Mouse (Mus musculus): ENCODE measurements around the gene Rps27l. TPM values are rescaled to one million over a fixed set of nuclear protein-coding genes. Genes with fewer than 3 reads are reported as not detected.

Gene Rps27l
- total RNA-seq, 2 experiments from 2014 or later: 32.8 to 38.4 TPM

- TF ChIP-seq CTCF (conservative IDR thresholded peaks at IDR 0.05): no peak
- Histone ChIP-seq H3K4me3 (no peak overlapping the region), H3K27ac (no peak overlapping the region)
- no peak for DNase-seq (ENCODE audit: low spot score in 2 of 2)
Observed at GRCm38 (mm10) chr9:66991750-66992410, 46.0 kb downstream of the Rps27l start.

Other genes with a start within 250 kb of the Rps27l start
- gene Car12, start 232.4 kb upstream of the Rps27l start, total RNA-seq (2021): 10 to 100 TPM; 48.6 to 52.5 TPM
- 10 to 100 TPM; 32.3 to 37.1 TPM for gene Aph1b, start 150.6 kb upstream of the Rps27l start, total RNA-seq (2021)
- gene Gm10647, start 149.0 kb upstream of the Rps27l start, total RNA-seq (2021): under 1 TPM; 0.56 to 0.82 TPM
- gene Aph1c, start 111.4 kb upstream of the Rps27l start, total RNA-seq (2021): 1 to 10 TPM; 7.6 to 8.4 TPM
- gene Rab8b, start 26.4 kb upstream of the Rps27l start, total RNA-seq (2021): 10 to 100 TPM; 46.1 to 47.1 TPM
- 10 to 100 TPM; 13.0 to 14.7 TPM for gene Lactb, start 29.4 kb downstream of the Rps27l start, total RNA-seq (2021)
- gene Tpm1, start 103.3 kb downstream of the Rps27l start, total RNA-seq (2021): 100 to 1,000 TPM; 213 to 215 TPM